Mouse (Mus musculus) bone marrow, adult 2 months (tissue): ENCODE results near the gene Tspan5.

Experiments used
- CTCF ChIP-seq: fragments of 200-500 bp; IDR thresholded peaks from 2 replicates; pipeline ENCODE4 v1.5.1; 2011; ENCODE audit warnings: low read length, control low read depth; ENCODE audit not compliant: control insufficient read depth, insufficient read depth
- POLR2A ChIP-seq: fragments of 200-500 bp; IDR thresholded peaks from 2 replicates; pipeline ENCODE4 v1.6.1; 2011; ENCODE audit warnings: low read depth, mild to moderate bottlenecking, control low read depth, low read length, borderline replicate concordance; ENCODE audit not compliant: control insufficient read depth

DNA sequence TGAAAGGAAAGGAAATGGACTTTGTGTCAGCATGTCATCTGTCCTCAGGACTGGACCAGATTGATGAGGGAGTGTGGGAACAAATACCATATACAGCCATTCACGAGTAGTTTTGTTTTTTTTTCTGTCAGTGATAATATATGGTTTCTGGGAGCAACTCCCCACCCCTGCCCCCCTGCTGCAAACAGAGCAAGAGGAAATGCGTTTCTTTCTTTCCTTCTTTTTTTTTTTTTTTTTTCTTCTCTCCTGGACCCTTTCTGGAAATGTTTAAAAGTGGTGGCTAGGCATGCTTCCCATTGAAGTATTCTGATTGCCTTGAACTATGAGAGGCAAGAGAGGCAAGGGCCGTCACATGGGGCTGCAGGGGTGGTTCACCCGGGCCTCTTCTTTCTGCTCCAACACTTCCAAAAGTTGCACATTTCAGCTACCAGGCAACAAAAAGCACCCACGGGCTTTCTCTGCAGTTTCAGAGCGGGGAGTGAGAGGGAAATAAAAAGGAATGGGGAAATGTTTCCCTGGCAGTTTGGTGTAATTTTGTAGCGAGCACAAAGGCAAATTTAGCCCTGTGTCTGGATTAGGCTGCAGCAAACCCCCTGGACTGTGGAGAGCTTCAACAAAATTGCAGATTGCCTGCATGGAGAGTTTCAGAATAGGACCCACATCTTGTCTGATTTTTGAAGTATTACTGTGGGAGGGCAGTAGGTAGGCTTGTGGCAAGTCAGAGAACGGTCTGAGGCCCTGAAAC is 2.2 kb downstream of the Tspan5 start:
- TF ChIP-seq POLR2A = no peak
- TF ChIP-seq CTCF = no peak
